Mouse (Mus musculus) liver, adult (tissue): Measurements from ENCODE around the gene Tbc1d9b.
"Not testable (repeated sequence)": the region's sequence is repeated elsewhere in the genome, so short reads cannot be mapped to it uniquely, and the experiment has no call there.

ENCODE experiments used
- GATA4 ChIP-seq: IDR thresholded peaks from 2 replicates; pipeline ENCODE4 v1.6.1; 2014; ENCODE audit warnings: mild to moderate bottlenecking, low read length; ENCODE audit not compliant: insufficient replicate concordance

The Tbc1d9b gene

DNA sequence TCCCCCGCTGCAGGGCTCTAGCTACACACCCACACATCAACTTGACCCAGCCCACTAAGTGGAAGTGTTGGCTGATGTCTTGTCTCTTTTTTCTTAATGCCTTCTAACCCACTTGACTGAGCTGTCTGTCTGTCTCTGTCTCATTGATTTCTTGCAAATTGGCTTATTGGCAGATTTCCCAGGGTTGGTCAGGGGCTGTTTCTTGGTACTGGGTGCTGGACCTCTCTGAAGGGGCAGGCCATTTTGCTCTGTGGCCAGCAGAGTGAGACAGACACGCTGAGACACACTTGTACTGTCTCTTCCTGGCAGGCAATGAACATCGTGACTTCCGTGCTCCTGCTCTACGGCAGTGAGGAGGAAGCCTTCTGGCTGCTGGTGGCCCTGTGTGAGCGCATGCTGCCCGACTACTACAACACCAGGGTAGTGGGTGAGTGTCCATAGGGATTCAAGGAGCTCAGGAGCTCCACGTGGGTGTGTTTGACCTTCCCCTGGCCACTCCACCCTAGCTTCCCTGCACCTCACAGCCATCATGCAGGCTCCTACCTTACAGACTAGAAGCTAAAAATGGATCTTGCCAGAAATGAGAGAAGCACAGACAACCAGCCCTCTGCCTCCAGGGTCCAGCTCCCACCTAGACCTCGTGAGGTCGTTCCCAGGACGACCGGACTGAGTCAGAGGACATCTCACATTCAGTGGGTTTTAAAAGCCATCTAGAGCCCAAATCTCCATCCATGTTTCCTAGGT is 23.8 kb downstream of the Tbc1d9b start:
- TF ChIP-seq GATA4: no peak

DNA sequence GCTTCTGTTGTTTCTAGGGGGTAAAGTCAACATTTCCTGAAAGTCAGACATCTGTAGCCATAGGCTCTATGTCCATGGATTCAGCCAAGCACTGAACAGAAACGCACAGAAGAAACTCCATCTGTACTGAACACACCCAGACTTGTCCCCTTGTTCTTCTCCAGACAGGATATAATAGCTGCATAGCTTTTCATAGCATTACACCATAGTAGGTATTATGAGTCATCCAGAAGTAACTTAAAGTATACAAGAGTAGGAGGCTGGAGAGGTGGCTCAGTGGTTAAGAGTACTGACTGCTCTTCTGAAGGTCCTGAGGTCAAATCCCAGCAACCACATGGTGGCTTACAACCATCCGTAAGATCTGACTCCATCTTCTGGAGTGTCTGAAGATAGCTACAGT is 24.6 kb downstream of the Tbc1d9b start:
- TF ChIP-seq GATA4: no peak

DNA sequence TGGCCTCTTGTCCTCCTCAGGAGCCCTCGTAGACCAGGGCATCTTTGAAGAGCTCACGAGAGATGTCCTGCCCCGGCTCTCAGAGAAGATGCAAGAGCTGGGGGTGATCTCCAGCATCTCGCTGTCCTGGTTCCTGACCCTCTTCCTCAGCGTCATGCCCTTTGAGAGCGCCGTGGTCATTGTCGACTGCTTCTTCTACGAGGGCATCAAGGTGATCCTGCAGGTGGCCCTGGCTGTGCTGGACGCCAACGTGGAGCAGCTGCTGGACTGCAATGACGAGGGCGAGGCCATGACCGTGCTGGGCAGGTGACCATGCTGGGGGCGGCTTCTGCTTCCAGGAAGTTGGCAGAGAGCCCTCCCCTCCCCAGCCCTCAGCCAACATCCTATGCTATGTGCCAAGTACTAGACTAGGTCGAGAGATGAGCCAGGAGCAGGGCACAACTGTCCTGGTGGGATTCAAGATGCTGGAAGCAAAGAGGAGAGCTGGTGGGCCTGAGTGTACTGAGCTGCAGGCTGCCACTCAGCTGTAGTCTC is 25.6 kb downstream of the Tbc1d9b start:
- TF ChIP-seq GATA4: no peak

DNA sequence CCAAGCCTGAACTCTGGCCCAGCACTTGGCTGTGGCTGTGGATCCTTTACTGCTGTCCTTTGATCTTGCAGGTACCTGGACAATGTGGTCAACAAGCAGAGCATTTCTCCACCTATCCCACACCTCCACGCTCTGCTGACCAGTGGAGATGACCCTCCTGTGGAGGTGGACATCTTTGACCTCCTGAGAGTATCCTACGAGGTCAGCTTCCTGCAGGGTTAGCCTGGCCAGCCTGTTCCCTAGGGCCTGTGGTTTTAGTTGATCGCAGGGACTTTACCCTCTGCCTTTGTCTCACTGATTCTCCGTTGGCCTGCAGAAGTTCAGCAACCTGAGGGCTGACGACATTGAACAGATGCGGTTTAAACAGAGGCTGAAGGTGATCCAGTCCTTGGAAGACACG is 27.1 kb downstream of the Tbc1d9b start:
- TF ChIP-seq GATA4: no peak

DNA sequence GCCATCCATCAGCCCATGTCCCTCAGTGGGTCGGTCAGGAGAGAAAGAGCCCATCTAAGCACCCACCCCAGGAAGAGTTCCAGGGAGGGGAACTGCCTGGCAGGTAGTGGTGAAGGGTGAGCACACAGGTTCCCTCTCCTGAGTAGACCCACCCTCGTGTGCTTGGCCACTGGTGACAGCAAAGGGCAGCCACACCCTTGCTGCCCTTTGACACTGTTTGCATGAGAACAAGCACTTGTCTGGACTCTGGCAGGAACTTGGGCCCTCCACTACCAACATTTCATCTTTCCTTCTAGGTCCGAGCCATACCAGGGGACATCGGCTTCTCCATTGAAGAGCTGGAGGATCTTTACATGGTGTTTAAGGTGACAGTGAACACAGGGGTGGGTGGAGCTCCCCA is 28.2 kb downstream of the Tbc1d9b start:
- TF ChIP-seq GATA4: no peak

DNA sequence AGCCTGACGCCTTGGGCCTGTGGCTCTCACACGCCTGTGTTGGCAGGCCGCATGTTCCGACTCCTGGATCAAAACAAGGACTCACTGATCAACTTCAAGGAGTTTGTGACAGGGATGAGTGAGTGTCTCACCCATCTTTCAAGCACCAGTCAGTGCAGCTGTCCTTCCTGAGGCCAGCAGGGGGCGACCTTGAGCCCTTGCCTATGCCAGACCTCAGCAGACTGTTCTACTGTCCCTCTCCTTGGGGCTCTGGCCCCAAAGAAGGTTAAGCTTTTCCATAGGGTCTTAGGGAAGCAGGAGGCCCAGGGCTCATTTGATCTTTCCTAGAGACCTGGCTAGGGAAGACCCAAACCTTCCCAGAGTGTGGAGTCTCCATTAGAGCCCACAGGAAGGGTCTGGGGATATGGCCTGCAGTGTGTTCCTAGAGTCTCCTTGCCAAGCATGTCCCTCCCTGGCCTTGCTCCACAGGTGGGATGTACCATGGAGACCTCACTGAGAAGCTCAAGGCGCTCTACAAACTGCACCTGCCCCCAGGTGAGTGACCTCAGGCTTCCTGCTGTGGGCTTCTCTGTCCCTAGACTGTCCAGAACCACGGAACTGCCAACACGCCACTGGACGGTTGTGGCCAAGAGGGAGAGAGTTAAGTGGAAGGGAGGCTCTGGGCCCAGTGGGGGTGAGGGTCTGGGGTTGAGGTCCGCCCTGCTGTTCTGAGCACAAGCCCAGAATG is 30.5 kb downstream of the Tbc1d9b start:
- no peak for TF ChIP-seq GATA4

DNA sequence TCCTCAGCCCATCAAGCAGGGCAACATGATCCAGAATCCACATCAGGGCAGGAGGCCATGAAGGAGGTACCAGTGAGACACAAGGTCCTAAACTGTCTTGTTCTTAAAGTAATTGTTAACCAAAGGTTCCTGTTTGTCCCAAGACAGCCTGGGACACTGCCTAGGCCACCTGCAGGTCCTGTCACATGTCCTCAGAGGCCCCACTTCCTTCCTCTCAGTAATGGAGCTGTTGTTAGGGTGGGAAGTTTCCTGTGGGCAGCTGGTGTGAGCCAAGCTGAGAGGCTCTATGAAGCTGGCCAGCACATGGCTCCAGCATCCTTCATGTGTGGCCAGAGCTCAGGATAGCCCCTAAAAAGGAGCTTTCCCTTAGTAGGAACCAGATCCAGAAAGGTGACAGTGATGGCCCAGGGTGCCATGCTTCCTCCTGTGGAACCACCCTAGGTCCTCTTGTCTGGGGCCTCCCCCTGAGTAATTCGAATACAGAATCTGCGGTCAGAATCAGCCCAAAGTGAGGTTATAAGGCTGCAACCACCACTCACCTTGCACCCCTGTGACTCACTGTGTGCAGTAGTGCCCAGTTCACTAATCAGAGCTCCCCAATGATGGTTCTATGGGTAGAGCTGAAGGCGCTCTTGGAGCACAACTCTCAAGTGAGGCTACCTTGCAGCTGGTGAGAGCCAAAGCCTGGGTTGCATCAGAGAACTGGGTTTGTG is 31.3 kb downstream of the Tbc1d9b start:
- no peak for TF ChIP-seq GATA4

DNA sequence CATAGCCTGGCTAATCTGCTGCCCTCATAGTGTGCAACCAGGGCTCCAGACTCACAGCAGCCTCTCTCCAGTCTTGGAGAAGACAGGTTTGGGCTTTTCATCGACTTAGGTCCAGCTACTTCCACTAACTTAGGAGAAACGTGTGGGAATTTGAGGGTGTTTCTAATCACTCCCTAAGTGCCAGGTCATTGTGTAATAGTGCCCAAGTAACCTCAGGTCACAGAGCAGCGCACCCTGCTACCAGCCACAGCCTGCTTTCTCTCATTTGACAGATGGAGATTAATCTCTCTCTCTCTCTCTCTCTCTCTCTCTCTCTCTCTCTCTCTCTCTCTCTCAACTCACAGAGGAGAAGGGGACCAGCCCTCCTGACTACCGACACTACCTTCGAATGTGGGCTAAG is 37.2 kb downstream of the Tbc1d9b start:
- TF ChIP-seq GATA4: no peak

DNA sequence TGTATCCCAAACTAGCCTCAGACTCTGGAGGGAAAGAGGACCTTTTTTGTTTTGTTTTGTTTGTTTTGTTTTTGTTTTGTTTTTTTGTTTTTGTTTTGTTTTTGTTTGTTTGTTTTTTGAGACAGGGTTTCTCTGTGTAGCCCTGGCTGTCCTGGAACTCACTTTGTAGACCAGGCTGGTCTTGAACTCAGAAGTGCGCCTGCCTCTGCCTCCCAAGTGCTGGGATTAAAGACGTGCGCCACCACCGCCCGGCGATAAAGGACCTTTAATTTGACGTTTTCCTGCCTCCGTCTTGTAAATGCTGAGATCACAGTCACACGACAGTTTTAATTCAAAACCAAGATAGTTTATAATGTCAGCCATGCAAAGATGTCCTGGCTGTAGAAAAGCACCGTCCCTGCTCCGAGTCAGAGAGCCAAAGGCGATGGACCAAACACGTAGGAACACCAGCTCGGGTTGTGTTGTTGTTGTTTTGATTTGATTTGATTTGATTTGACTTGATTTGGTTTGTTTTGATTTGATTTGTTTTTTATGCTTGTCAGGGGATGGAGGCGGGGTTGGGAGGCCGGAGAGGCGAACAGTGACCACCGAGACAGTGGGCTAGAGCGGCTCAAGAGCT is 43.0 kb downstream of the Tbc1d9b start, which contains the start of gene Mrnip:
TSS of gene Mrnip (plus strand) at position 334 of the 619 bp plus-strand sequence.
- not testable (repeated sequence) for TF ChIP-seq GATA4

DNA sequence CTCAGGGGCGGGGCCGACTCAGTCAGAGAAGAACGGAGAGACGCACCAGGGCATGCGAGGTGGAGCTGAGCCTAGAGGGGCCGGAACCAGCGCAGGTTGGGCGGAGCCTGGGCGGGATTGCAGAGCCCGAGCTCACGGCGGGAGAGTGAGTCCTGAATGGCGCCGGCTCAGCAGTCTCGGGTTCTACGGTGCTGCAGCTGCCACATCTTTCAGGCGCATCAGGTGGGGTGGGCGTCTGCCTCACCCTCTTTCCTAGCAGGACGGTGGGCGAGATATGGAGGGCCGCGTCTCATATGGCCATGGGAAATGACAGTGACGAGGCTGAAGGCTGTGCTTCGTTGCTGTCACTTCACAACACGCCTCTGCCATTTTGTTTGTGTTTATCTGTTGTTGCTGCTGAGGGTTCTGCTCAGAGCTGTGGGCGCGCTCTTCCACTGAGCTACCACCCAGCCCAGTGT is 43.6 kb downstream of the Tbc1d9b start:
- TF ChIP-seq GATA4: peak; percentile 35; the same call in 1 of the 2 replicates

DNA sequence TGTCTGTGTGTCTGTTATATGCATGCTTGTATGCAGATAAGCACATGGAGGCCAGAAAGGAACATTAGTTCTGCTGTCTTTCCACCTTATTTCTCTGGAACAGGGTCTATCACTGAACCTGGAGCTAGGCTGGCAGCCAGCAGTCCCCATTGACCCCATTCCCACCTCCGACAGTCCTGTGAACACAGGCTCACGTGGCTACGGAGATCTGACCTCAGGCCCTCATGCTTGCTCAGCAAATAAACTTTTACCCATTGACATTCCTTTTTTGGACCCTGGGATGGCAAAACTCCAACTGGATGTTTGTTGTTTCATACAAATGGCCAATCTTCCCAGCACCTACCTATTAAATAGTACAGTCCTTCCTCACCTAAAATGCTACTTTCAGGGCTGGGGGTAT is 45.2 kb downstream of the Tbc1d9b start:
- no peak for TF ChIP-seq GATA4

DNA sequence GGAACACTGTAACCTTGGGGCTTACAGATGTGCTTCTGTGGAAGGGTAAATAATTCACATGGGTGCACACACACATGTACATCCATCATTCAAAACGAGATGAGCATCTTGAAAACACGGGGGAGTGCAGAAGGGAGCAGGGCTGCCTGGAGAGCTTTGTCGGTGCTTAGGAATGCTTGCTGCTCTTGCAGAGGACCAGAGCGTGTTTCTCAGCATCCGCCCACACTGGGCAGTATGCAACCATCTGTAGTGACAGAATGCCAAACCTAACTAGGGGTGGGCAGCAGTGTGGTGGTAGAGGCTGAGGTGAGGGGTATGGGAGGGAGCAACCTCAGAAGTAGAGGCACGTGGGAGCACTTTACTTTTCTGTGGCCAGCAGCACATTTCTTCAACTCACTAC is 45.9 kb downstream of the Tbc1d9b start:
- TF ChIP-seq GATA4: no peak

DNA sequence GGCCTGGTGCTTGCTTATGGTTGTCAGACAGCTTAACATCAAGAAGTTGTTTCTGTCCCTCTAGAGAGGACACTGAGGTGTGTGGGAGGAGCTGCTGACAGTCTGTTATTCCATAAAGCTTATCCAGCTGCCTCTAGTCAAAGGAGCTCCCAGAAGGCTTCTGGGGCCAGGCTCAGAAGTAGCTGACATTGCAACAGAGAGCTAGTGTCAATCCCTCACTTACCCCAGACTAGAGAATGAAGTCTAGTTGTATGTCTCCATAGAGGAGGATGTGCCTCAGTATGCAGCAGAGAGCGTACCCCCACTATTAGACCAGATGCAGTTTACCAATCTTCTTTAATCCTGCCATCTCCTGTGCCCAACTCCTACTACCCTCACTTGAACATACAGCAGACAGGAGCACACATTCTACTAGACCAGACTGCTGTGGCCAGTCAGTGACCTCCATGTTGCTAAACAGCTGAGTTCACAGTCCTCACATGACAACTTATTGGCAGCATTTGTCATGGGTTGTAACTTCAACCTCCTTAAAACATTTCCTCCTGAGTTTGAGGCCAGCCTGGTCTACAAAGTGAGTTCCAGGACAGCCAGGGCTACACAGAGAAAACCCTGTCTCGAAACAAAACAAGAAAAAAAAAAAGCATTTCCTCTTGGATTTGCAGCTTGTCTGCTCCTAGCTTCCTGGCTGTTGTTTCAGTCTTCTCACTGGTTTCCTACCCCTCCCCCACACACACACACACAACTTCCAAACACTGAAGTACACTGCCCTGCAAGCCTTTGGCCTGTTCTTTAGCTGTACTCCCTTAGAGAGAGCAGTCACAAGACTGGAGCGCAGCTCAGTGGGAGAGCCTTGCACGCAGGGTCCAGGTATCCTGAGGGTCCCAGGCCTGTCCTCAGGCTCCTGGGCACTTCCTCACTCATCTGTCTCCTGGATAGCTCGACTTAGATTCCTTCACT is 47.6 kb downstream of the Tbc1d9b start:
- TF ChIP-seq GATA4: no peak
